Comparison of ENCODE assay signal across 16 mouse cellular contexts in the genomic region with DNA sequence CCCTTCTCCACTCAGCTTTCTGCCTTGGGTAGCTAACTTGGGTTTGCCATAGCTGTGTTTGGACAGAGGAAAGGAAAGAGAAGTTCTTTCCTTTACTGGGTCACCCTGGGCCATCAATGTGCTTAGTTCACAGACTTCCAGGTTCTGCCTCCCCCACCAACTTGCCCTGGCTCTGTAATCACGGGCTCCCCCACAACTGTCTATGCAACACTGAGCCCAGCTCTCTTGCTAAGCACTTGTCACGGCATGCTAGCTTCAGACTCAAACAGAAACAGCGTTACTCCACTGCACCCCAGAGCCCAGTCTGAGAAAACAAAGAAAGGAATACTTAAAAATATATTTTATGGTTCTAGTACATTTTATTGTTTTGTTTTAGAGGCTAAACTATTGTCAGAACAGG. TPM values are rescaled to one million over a fixed set of nuclear protein-coding genes. Genes with fewer than 3 reads are reported as not detected.
DNase-seq lines count a peak whose midpoint lies in the region; ATAC-seq and TF ChIP-seq lines count a peak whose summit lies in the region.
"Had no signal": no experiment of that assay in that cellular context is flagged by ENCODE, and none has a peak within 500 bp of the region (broad histone marks: within the 10 kb centered on the region; RNA-seq: fewer than 3 reads in every experiment).

No protein-coding gene starts in this region.

- peak overlapping the region; percentile 62; the same call in 1 of the 2 replicates for H3K27ac ChIP-seq in forebrain, embryonic 15.5 days (replicated peaks)
- no peak overlapping the region for H3K27ac ChIP-seq in forebrain, embryonic 13.5 days
- H3K27ac ChIP-seq in kidney, embryonic 16.5 days (ENCODE audit: low read length): no peak overlapping the region; the same call in 1 of the 2 replicates
- H3K27ac ChIP-seq in testis, adult 2 months (ENCODE audit: control insufficient read depth, insufficient read depth, low read depth, low read length): peak overlapping the region; percentile 32; the same call in 1 of the 2 replicates
- H3K27ac ChIP-seq: intestine, embryonic 15.5 days; macrophage; midbrain, embryonic 15.5 days had no signal

- H3K36me3 ChIP-seq in forebrain, embryonic 15.5 days: peaks cover 22% of the 10 kb centered on the region
- peaks cover 50% of the 10 kb centered on the region for H3K36me3 ChIP-seq in forebrain, embryonic 13.5 days (ENCODE audit: poor library complexity, severe bottlenecking)
- H3K36me3 ChIP-seq in kidney, embryonic 16.5 days (ENCODE audit: insufficient read depth, low read length): peaks cover 11% of the 10 kb centered on the region; the same call in 1 of the 2 replicates
- H3K36me3 ChIP-seq in testis, adult 2 months (ENCODE audit: control insufficient read depth, insufficient read depth, low read length): no peaks in the 10 kb centered on the region
- H3K36me3 ChIP-seq: intestine, embryonic 15.5 days had no signal

- TF ChIP-seq CTCF in testis, adult 2 months (IDR thresholded peaks at IDR 0.05; ENCODE audit: control insufficient read depth, insufficient read depth, insufficient replicate concordance, low read depth, low read length): no peak

- no peaks in the 10 kb centered on the region for H3K27me3 ChIP-seq in forebrain, embryonic 15.5 days
- no peaks in the 10 kb centered on the region for H3K27me3 ChIP-seq in forebrain, embryonic 13.5 days
- H3K27me3 ChIP-seq in kidney, embryonic 16.5 days (ENCODE audit: insufficient read depth, low read length): no peaks in the 10 kb centered on the region
- H3K27me3 ChIP-seq in testis, adult 2 months (ENCODE audit: control insufficient read depth, insufficient read depth, low read length): no peaks in the 10 kb centered on the region
- H3K27me3 ChIP-seq: hindbrain, embryonic 15.5 days; intestine, embryonic 15.5 days; midbrain, embryonic 15.5 days had no signal

- H3K9me3 ChIP-seq in forebrain, embryonic 15.5 days: no peaks in the 10 kb centered on the region
- no peaks in the 10 kb centered on the region for H3K9me3 ChIP-seq in forebrain, embryonic 13.5 days (replicated peaks)
- H3K9me3 ChIP-seq in kidney, embryonic 16.5 days (ENCODE audit: low read length): no peaks in the 10 kb centered on the region
- H3K9me3 ChIP-seq: hindbrain, embryonic 15.5 days; intestine, embryonic 15.5 days; midbrain, embryonic 15.5 days had no signal

- H3K4me2 ChIP-seq in forebrain, embryonic 15.5 days (replicated peaks): no peak overlapping the region
- H3K4me2 ChIP-seq in forebrain, embryonic 13.5 days: no peak overlapping the region
- H3K4me2 ChIP-seq in kidney, embryonic 16.5 days (replicated peaks; ENCODE audit: low read depth, low read length): no peak overlapping the region
- H3K4me2 ChIP-seq: hindbrain, embryonic 15.5 days; intestine, embryonic 15.5 days; midbrain, embryonic 15.5 days had no signal

- no peak for DNase-seq in kidney, postnatal 10 days
- DNase-seq in testis, postnatal 14 days (ENCODE audit: low spot score): no peak
- no peak for DNase-seq in thymus, postnatal 4 days
- DNase-seq in cerebellum, adult 8-10 months: no peak
- DNase-seq: cerebellum, adult 11-12 months; cerebellum, postnatal 14 days; thymus, postnatal 25 days had no signal

- peaks cover 10% of the 10 kb centered on the region for H3K4me1 ChIP-seq in forebrain, embryonic 15.5 days
- H3K4me1 ChIP-seq in forebrain, embryonic 13.5 days: peaks cover 11% of the 10 kb centered on the region
- peaks cover 26% of the 10 kb centered on the region for H3K4me1 ChIP-seq in kidney, embryonic 16.5 days (ENCODE audit: insufficient read depth, low read length)
- H3K4me1 ChIP-seq in testis, adult 2 months (ENCODE audit: control insufficient read depth, insufficient read depth, low read length): peaks cover 4% of the 10 kb centered on the region; the same call in 1 of the 2 replicates
- H3K4me1 ChIP-seq: hindbrain, embryonic 15.5 days; intestine, embryonic 15.5 days; midbrain, embryonic 15.5 days had no signal

- H3K4me3 ChIP-seq in forebrain, embryonic 15.5 days: no peak overlapping the region
- H3K4me3 ChIP-seq in forebrain, embryonic 13.5 days: no peak overlapping the region
- H3K4me3 ChIP-seq in kidney, embryonic 16.5 days (ENCODE audit: low read length): no peak overlapping the region
- no peak overlapping the region for H3K4me3 ChIP-seq in testis, adult 2 months (ENCODE audit: control insufficient read depth, low read depth, low read length)
- H3K4me3 ChIP-seq: hindbrain, embryonic 15.5 days; intestine, embryonic 15.5 days; midbrain, embryonic 15.5 days had no signal

- no peak overlapping the region for H3K9ac ChIP-seq in forebrain, embryonic 15.5 days (replicated peaks)
- no peak overlapping the region for H3K9ac ChIP-seq in forebrain, embryonic 13.5 days
- H3K9ac ChIP-seq in kidney, embryonic 16.5 days (replicated peaks; ENCODE audit: low read length): no peak overlapping the region
- H3K9ac ChIP-seq: forebrain, postnatal 0 days; hindbrain, embryonic 15.5 days; intestine, embryonic 15.5 days; midbrain, embryonic 15.5 days had no signal

- WGBS in forebrain, embryonic 15.5 days: 57% methylated on average over 3 of the region's 3 CpGs
- WGBS in forebrain, embryonic 13.5 days: 67% methylated on average over 3 of the region's 3 CpGs
- WGBS in kidney, embryonic 16.5 days: 44% methylated on average over 3 of the region's 3 CpGs

- ATAC-seq in forebrain, embryonic 15.5 days (replicated peaks): peak; percentile 50
- ATAC-seq in forebrain, embryonic 13.5 days: no peak
- peak; percentile 64; the same call in 1 of the 2 replicates for ATAC-seq in kidney, embryonic 16.5 days (ENCODE audit: low FRiP score, low TSS enrichment)
- ATAC-seq: intestine, embryonic 15.5 days; midbrain, embryonic 15.5 days had no signal

- TF ChIP-seq POLR2A in testis, adult 2 months (IDR thresholded peaks at IDR 0.05; ENCODE audit: control insufficient read depth, low read depth, low read length): no peak

RNA-seq across cellular contexts. Expression of a gene that starts 26.8 kb away (rescaled TPM):
- polyA plus RNA-seq in forebrain, embryonic 15.5 days (2015; fragmentation: Nextera tagmentation; extraction: Ambion mirVana): 14.5 and 15.4 TPM in 2 replicates
- 16.5 and 18.1 TPM in 2 replicates for polyA plus RNA-seq in forebrain, embryonic 13.5 days (2015; fragmentation: Nextera tagmentation; extraction: Ambion mirVana)
- 17.9 and 20.6 TPM in 2 replicates for polyA plus RNA-seq in kidney, embryonic 16.5 days (2015; fragmentation: Nextera tagmentation; extraction: Ambion mirVana)
- 13.5 and 14.0 TPM in 2 replicates for polyA plus RNA-seq in testis, adult 2 months (2012; rRNA removed)

RNA-seq across cellular contexts. Expression of a gene that starts 26.8 kb away (rescaled TPM):
- polyA plus RNA-seq in forebrain, embryonic 15.5 days (2015; fragmentation: Nextera tagmentation; extraction: Ambion mirVana): 55.8 and 56.3 TPM in 2 replicates
- polyA plus RNA-seq in forebrain, embryonic 13.5 days (2015; fragmentation: Nextera tagmentation; extraction: Ambion mirVana): 54.9 and 62.1 TPM in 2 replicates
- polyA plus RNA-seq in kidney, embryonic 16.5 days (2015; fragmentation: Nextera tagmentation; extraction: Ambion mirVana): 44.2 and 50.6 TPM in 2 replicates
- 7.7 and 7.8 TPM in 2 replicates for polyA plus RNA-seq in testis, adult 2 months (2012; rRNA removed)

RNA-seq across cellular contexts. Expression of a gene that starts 36.1 kb away (rescaled TPM):
- polyA plus RNA-seq in forebrain, embryonic 15.5 days (2015; fragmentation: Nextera tagmentation; extraction: Ambion mirVana): 10.8 and 11.0 TPM in 2 replicates
- 16.5 and 19.4 TPM in 2 replicates for polyA plus RNA-seq in forebrain, embryonic 13.5 days (2015; fragmentation: Nextera tagmentation; extraction: Ambion mirVana)
- polyA plus RNA-seq in kidney, embryonic 16.5 days (2015; fragmentation: Nextera tagmentation; extraction: Ambion mirVana): 38.7 and 39.7 TPM in 2 replicates
- polyA plus RNA-seq in testis, adult 2 months (2012; rRNA removed): 7.0 and 7.3 TPM in 2 replicates

Comparison
In these comparisons a context has a peak if more than half of its experiments do, and no peak if none do; other contexts are left out.
1. H3K27ac ChIP-seq: peak in forebrain, embryonic 15.5 days (single experiment) and testis, adult 2 months (single experiment); none in forebrain, embryonic 13.5 days (single experiment) and kidney, embryonic 16.5 days (single experiment).